Mouse (Mus musculus) ES-E14 (cell line): ENCODE measurements around the gene Ifitm5.

ENCODE experiments used
- CHD2 ChIP-seq: IDR thresholded peaks from 2 replicates; pipeline ENCODE4 v1.6.1; 2014; ENCODE audit warnings: mild to moderate bottlenecking, low read depth, low read length, inconsistent platforms
- MAFK ChIP-seq: IDR thresholded peaks from 2 replicates; pipeline ENCODE4 v1.6.1; 2014; ENCODE audit warnings: mild to moderate bottlenecking, low read depth, low read length, inconsistent platforms; ENCODE audit not compliant: insufficient read depth
- ZC3H11A ChIP-seq: IDR thresholded peaks from 2 replicates; pipeline ENCODE4 v1.6.1; 2012; ENCODE audit warnings: low read depth, mild to moderate bottlenecking, inconsistent platforms, low read length, borderline replicate concordance
- ZNF384 ChIP-seq: IDR thresholded peaks from 2 replicates; pipeline ENCODE4 v1.6.1; 2012; ENCODE audit warnings: low read depth, low read length, inconsistent platforms

GRCm38 (mm10) chr7:140952441-140952840 lies 2.4 kb upstream of the Ifitm5 start:
- TF ChIP-seq MAFK, result no peak
- TF ChIP-seq CHD2, result no peak
- no peak for TF ChIP-seq ZC3H11A
- no peak for TF ChIP-seq ZNF384
